Mouse (Mus musculus): ENCODE measurements around the gene Ppp6c.
A peak's percentile ranks its signal among the peaks of the same experiment; 100 is the strongest.
"Not testable (repeated sequence)": the region's sequence is repeated elsewhere in the genome, so short reads cannot be mapped to it uniquely, and the experiment has no call there.

Ppp6c gene

GRCm38 (mm10) chr2:39226019-39226640 lies at the start of gene Ppp6c:
Gene Ppp6c, minus strand, starts transcription at chr2:39226451.
- peak; percentile 95 to 97 for DNase-seq

DNA sequence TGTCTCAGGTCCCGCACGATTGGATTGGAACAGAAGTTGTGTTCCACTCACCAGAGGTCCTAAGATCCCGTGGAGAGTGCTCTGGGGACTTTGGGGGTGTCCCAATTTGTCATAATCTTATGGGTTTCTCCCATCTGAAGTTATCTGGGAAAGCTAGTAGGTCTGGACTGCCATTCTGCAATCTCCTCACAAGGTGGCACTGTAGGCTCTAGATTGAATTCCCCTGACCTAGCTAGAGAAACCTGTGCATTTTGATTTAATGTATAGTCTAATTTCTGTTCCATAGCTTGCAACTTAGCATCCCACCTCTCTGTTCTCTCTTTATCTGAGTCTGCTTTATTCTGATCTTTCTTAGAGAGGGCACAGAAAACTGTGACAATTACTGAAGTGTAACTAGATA lies 42.1 kb upstream of the Ppp6c start:
- peak in 1 of 2 experiments; percentile 6 for DNase-seq

- peak; percentile 53 to 65 for DNase-seq
Measured at GRCm38 (mm10) chr2:39252275-39252674, 26.0 kb upstream of the Ppp6c start.

GRCm38 (mm10) chr2:39246862-39247261 lies 20.6 kb upstream of the Ppp6c start:
- DNase-seq, result not testable (repeated sequence)

DNA sequence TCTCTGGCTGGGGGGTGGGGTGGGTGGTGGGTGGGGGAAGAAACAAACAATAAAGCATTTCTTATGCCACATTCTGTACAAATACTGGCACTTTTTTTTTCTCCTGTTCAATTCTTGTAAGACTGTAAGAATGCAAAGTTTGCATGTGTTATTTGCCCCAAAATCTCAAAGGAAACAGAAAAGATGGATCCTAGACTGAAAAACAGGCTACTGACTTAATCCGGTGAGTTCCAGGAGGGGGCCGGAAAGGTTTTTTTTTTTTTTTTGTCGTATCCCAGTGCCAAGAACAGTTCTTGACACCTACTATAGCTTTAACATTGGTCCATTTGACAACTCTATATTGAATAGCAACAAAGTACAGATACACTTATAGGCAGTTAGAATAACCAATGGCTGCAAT lies 480 bp upstream of the Ppp6c start:
- no peak for DNase-seq

- peak in 1 of 2 experiments; percentile 24 for DNase-seq
Measured at GRCm38 (mm10) chr2:39225331-39226018, 776 bp downstream of the Ppp6c start.

DNA sequence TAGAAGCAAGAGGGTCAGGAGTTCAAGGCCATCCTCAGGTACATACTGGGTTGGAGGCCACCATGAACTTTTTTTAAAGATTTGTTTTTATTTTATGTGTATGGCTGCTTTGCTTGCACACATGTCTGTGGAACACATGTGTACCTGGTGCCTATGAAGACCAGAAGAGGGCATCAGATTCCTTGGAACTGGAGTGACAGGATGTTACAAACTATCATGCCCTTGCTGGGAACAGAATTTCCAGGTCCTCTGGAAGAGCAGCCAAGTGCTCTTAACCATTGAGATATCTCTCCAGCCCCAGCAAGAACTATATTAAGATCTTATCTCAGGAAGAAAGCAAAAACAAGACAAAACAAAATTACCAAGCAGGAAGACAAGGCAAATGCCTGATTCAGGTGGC lies 1.6 kb downstream of the Ppp6c start:
- no peak for DNase-seq

- DNase-seq, result peak; percentile 25 to 39
Measured at GRCm38 (mm10) chr2:39220010-39220409, 6.2 kb downstream of the Ppp6c start.

DNA sequence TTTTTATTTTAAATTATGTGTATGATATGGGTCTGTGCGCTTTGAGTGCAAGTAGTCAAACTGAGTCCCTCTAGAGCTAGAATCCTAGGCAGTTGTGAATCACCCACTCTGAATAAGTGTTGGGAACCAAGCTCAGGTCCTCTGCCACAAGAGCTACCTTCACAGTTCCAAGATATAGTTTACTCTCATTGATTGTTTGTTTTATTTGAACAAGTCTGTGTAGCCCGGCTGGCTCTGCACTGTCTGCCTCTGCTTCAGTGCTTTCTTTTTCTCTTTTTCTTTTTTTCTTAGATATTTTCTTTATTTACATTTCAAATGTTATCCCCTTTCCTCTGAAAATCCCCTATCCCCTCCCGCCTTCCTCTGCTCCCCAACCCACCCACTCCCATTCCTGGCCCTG lies 7.2 kb downstream of the Ppp6c start:
- no peak for DNase-seq

DNA sequence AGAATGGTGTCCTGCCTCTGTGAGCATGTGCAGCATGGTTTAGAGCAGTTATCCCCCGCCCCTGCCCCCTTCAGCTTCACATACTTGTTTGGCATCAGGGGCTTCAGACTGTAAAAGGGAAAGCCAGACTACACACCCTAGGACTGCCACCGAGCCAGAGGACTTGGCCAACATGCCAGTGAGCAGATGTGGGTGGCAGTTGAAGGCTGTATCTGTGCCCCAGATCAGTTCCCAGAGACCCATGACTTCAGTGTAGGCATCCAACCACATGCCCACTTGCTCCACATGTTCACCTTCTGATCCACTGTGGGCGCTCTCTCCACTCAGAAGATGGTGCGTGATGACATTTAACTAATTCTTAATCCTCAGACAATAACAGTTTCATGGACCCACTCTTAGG lies 9.1 kb downstream of the Ppp6c start:
- no peak for DNase-seq

GRCm38 (mm10) chr2:39210738-39211137 lies 15.5 kb downstream of the Ppp6c start:
- DNase-seq, result no peak

DNA sequence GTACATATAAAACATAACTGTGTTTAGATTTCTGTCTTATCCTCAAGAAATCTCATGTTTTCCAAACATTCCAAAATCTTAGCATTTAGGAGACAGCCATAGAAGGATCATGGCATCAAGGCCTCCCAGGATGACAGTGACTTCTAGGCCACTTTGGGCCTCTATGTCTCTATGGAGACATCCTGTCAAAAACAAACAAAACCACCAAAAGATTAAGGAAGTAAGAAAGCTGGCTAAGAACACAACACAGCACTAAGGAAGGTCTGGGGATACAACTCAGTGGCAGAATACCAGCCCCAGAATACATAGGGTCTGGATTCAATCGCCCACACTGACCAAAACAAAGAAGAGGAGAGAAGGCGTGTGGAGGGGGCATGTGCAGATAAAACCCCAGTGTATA lies 22.9 kb downstream of the Ppp6c start:
- no peak for DNase-seq

GRCm38 (mm10) chr2:39194809-39195208 lies 31.4 kb downstream of the Ppp6c start:
- DNase-seq, result no peak

- DNase-seq, result peak; percentile 97 to 100
Measured at GRCm38 (mm10) chr2:39190561-39191056, 35.6 kb downstream of the Ppp6c start, which contains the start of gene Scai. Gene Scai, minus strand, starts transcription at chr2:39190734.

- peak in 1 of 2 experiments; percentile 63 for DNase-seq
Measured at GRCm38 (mm10) chr2:39189961-39190560, 36.2 kb downstream of the Ppp6c start.

DNA sequence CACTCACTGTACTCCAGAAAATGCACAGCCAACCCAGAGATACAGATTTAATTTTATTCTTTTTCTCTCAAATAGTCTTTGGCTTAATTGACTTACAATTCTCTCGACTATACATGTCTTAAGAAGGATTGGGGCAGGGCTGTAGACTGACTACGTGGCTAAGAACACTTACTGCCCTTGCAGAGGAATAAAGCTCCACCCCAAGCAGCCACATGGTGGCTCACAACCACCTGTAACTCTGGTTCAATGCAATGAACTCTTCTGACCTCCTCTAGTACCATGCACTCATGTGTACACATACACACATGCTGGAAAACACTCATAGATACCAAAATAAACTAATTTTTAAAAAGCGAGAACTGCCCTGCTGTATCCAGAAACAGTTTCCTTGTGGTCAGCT lies 40.3 kb downstream of the Ppp6c start:
- no peak for DNase-seq

- no peak for DNase-seq
Measured at GRCm38 (mm10) chr2:39183587-39183986, 42.7 kb downstream of the Ppp6c start.

- DNase-seq, result no peak
Measured at GRCm38 (mm10) chr2:39160996-39161395, 65.3 kb downstream of the Ppp6c start.

DNA sequence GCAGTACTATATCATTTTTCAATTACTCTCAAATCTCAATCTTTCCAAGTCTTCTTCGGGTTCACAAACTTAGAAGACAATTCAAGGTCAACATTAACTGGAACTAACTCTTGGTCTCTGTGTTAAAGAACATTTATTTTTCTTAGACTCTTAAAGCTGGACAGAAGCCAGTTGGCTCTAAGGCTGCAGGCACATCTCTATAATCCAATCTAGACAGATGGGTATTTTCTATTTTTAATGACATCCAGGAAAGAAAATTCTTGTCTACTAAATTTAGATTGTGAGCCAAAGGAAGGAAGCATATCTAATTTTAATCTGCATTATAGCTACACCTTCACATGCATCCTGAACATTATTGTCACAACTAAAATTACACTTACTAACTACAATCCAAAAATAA lies 68.3 kb downstream of the Ppp6c start:
- DNase-seq, result no peak

DNA sequence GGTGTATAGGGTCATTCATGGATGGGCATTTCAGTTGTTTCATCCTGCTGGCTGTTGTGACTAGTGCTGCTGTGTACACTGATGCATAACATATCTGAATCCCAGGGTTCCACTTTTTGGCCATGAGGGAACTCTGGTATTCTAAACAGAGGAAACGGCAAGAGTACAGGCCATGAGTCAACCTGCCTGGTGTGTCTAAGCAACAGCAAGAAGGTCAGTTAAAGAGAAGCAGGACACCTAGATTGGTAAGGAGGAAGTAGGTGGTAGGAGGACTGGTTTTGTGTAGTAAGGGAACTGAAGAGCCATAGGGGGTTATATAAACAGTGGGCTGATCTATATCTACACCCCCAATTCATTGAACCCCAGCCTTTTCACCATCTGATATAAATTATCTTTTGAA lies 69.4 kb downstream of the Ppp6c start:
- DNase-seq, result no peak

DNA sequence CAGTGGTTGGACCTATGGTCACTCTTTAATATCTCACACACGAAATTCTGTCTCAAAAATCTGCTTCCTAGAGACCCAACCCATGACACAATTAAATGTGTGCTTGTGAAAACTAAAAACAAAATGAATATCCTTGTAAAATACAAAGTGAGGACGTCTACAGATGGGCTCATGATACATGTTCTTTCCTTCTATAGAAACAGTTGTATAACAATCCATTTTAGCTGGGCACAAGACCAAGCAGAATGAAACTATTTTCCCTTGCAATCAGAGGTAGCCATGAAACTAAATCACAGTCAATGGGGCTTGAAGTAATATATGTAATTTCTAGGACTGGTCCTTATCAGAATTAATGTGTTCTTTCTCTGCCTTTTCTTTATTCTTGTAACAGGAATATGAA lies 75.3 kb downstream of the Ppp6c start:
- no peak for DNase-seq

- no peak for DNase-seq
Measured at GRCm38 (mm10) chr2:39148075-39148474, 78.2 kb downstream of the Ppp6c start.

DNA sequence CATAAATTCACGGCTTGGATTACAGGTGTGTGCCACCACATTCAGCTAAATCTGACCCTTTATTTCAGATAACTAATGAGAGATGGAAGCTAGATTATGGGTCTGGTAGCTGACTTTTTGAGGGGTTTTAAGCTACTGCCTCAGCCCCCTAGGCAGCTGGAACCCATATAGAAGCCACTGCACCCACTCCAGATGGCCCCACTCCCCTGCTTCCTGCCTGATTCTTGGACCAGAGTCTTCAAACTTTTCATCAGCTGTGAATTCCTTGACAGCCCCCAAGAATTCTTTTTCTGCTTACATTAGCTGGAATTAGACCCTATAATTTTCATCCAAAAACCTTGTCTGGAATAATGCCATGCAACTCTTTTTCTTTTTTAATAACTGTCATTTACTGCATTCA lies 79.8 kb downstream of the Ppp6c start:
- no peak for DNase-seq
